10 mouse cellular contexts compared by ENCODE assay signal in the genomic region with DNA sequence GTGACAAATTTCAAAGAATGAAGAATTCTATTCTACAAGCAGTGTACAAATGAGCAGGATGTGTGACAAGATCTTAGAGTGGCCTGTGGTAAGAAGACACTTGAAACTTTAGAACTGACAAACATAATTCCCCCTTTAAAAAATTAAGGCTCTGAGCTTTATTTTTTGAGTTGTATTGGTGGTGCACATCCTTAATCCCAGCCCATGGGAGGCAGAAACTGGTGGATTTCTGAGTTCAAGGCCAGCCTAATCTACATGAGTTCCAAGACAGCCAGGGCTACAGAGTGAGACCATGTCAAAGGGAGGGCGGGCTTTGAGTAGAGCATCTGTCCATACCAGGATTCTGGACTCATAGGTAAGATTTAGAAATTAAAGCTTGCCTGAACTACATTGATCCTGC. TPM values are rescaled to one million over a fixed set of nuclear protein-coding genes. Genes with fewer than 3 reads are reported as not detected.
A peak's percentile ranks its signal among the peaks of the same experiment; 100 is the strongest.
DNase-seq lines count a peak whose midpoint lies in the region; ATAC-seq and TF ChIP-seq lines count a peak whose summit lies in the region.
"Had no signal": no experiment of that assay in that cellular context is flagged by ENCODE, and none has a peak within 500 bp of the region (broad histone marks: within the 10 kb centered on the region; RNA-seq: fewer than 3 reads in every experiment).

No protein-coding gene starts in this region.

- no peak for TF ChIP-seq POLR2A in liver, adult 2 months (IDR thresholded peaks at IDR 0.05; ENCODE audit: extremely low read depth, insufficient read depth, low read length)
- no peak for TF ChIP-seq POLR2A in small intestine, adult 2 months (IDR thresholded peaks at IDR 0.05; ENCODE audit: low read depth, low read length)
- TF ChIP-seq POLR2A in thymus, adult 2 months (IDR thresholded peaks at IDR 0.05; ENCODE audit: control insufficient read depth, extremely low read depth, insufficient read depth, low read length, poor library complexity): no peak

- WGBS in liver, adult 2 months: 60% methylated on average over 1 of the region's 1 CpGs
- 91% methylated on average over 1 of the region's 1 CpGs for WGBS in embryonic facial prominence, embryonic 14.5 days
- WGBS in limb, embryonic 13.5 days: 89% methylated on average over 1 of the region's 1 CpGs
- WGBS in small intestine, adult 2 months: 61% methylated on average over 1 of the region's 1 CpGs
- 50% methylated on average over 1 of the region's 1 CpGs for WGBS in thymus, adult 2 months

- DNase-seq in liver, adult 2 months (ENCODE audit: extremely low read depth, low read depth, low spot score): no peak
- DNase-seq in liver: no peak
- DNase-seq in embryonic facial prominence, embryonic 14.5 days (ENCODE audit: low spot score): no peak
- DNase-seq in urinary bladder, adult 2 months (ENCODE audit: low spot score): no peak
- DNase-seq in thymus, adult 2 months: no peak
- DNase-seq in left cerebral cortex, postnatal 36 days (ENCODE audit: low spot score in 2 of 2): no peak
- DNase-seq: right cerebral cortex, adult 18-20 months had no signal

- peak overlapping the region; percentile 88; the same call in 1 of the 2 replicates for H3K4me2 ChIP-seq in embryonic facial prominence, embryonic 14.5 days (ENCODE audit: low read depth, low read length)
- peak overlapping the region; percentile 84 for H3K4me2 ChIP-seq in limb, embryonic 13.5 days (replicated peaks)

- peaks cover 26% of the 10 kb centered on the region for H3K4me1 ChIP-seq in liver, adult 2 months (ENCODE audit: control insufficient read depth, insufficient read depth, low read length)
- peaks cover 9% of the 10 kb centered on the region; the same call in 1 of the 2 replicates for H3K4me1 ChIP-seq in embryonic facial prominence, embryonic 14.5 days (ENCODE audit: control insufficient read depth, insufficient read depth, low read length)
- peaks cover 21% of the 10 kb centered on the region for H3K4me1 ChIP-seq in limb, embryonic 13.5 days
- peaks cover 15% of the 10 kb centered on the region; the same call in 1 of the 2 replicates for H3K4me1 ChIP-seq in small intestine, adult 2 months (ENCODE audit: control insufficient read depth, insufficient read depth, insufficient read length, low read length)
- peaks cover 7% of the 10 kb centered on the region for H3K4me1 ChIP-seq in thymus, adult 2 months (replicated peaks; ENCODE audit: control insufficient read depth, insufficient read depth, low read length)

- H3K27ac ChIP-seq in liver, adult 2 months (replicated peaks; ENCODE audit: insufficient read depth, low read depth, low read length): peak overlapping the region; percentile 40
- H3K27ac ChIP-seq in embryonic facial prominence, embryonic 14.5 days (replicated peaks; ENCODE audit: low read depth, low read length): no peak overlapping the region
- no peak overlapping the region for H3K27ac ChIP-seq in limb, embryonic 13.5 days
- peak overlapping the region; percentile 27; the same call in 1 of the 2 replicates for H3K27ac ChIP-seq in small intestine, adult 2 months (ENCODE audit: insufficient read depth, low read depth, low read length)
- H3K27ac ChIP-seq in thymus, adult 2 months (ENCODE audit: control insufficient read depth, insufficient read depth, low read length): no peak overlapping the region

- H3K36me3 ChIP-seq in liver, adult 2 months (ENCODE audit: control insufficient read depth, insufficient read depth, low read length): peaks cover 13% of the 10 kb centered on the region; the same call in 1 of the 2 replicates
- H3K36me3 ChIP-seq in embryonic facial prominence, embryonic 14.5 days (ENCODE audit: control insufficient read depth, insufficient read depth, low read length): no peaks in the 10 kb centered on the region
- H3K36me3 ChIP-seq in limb, embryonic 13.5 days: no peaks in the 10 kb centered on the region
- H3K36me3 ChIP-seq in small intestine, adult 2 months (ENCODE audit: control insufficient read depth, insufficient read depth, low read length): 0 out of 2 replicates have a peak, but pooled peaks cover 1% of the 10 kb centered on the region
- H3K36me3 ChIP-seq in thymus, adult 2 months (ENCODE audit: control insufficient read depth, insufficient read depth, low read length): no peaks in the 10 kb centered on the region

- no peak for TF ChIP-seq CTCF in liver, adult 2 months (IDR thresholded peaks at IDR 0.05; ENCODE audit: low read depth, low read length)
- no peak for TF ChIP-seq CTCF in small intestine, adult 2 months (IDR thresholded peaks at IDR 0.05; ENCODE audit: extremely low read depth, insufficient read length, insufficient replicate concordance, low read depth, low read length)
- no peak for TF ChIP-seq CTCF in thymus, adult 2 months (IDR thresholded peaks at IDR 0.05; ENCODE audit: borderline replicate concordance, control insufficient read depth, extremely low read depth, insufficient read depth, low read length, poor library complexity)

- H3K4me3 ChIP-seq in liver, adult 2 months (ENCODE audit: insufficient read depth, low read depth, low read length): peak overlapping the region; percentile 12; the same call in 1 of the 2 replicates
- no peak overlapping the region for H3K4me3 ChIP-seq in embryonic facial prominence, embryonic 14.5 days (ENCODE audit: low read depth, low read length)
- no peak overlapping the region for H3K4me3 ChIP-seq in limb, embryonic 13.5 days
- no peak overlapping the region for H3K4me3 ChIP-seq in small intestine, adult 2 months (ENCODE audit: low read depth, low read length)
- H3K4me3 ChIP-seq in thymus, adult 2 months (ENCODE audit: control insufficient read depth, insufficient read depth, low read length): no peak overlapping the region

- H3K9me3 ChIP-seq in embryonic facial prominence, embryonic 14.5 days (ENCODE audit: control insufficient read depth, low read length): no peaks in the 10 kb centered on the region
- H3K9me3 ChIP-seq in limb, embryonic 13.5 days: no peaks in the 10 kb centered on the region

- H3K9ac ChIP-seq in liver, adult 2 months (ENCODE audit: low read depth, low read length): peak overlapping the region; percentile 50
- no peak overlapping the region for H3K9ac ChIP-seq in embryonic facial prominence, embryonic 14.5 days (ENCODE audit: low read depth, low read length)
- H3K9ac ChIP-seq in limb, embryonic 13.5 days: no peak overlapping the region

- no peak for ATAC-seq in embryonic facial prominence, embryonic 14.5 days (ENCODE audit: low read depth)
- ATAC-seq in limb, embryonic 13.5 days (ENCODE audit: low FRiP score, low read depth): no peak

- H3K79me2 ChIP-seq in liver, adult 2 months (ENCODE audit: control insufficient read depth, insufficient read depth, low read length): peaks cover 35% of the 10 kb centered on the region

- intact Hi-C loops in left cerebral cortex, postnatal 36 days (cut with DNase I): no loop called here

- H3K27me3 ChIP-seq in liver, adult 2 months (ENCODE audit: control insufficient read depth, insufficient read depth, low read length): no peaks in the 10 kb centered on the region
- H3K27me3 ChIP-seq in embryonic facial prominence, embryonic 14.5 days (replicated peaks; ENCODE audit: control insufficient read depth, insufficient read depth, low read length): no peaks in the 10 kb centered on the region
- H3K27me3 ChIP-seq in limb, embryonic 13.5 days: no peaks in the 10 kb centered on the region
- no peaks in the 10 kb centered on the region for H3K27me3 ChIP-seq in small intestine, adult 2 months (ENCODE audit: control insufficient read depth, insufficient read depth, low read length)
- no peaks in the 10 kb centered on the region for H3K27me3 ChIP-seq in thymus, adult 2 months (ENCODE audit: control insufficient read depth, insufficient read depth, low read length)

RNA-seq across cellular contexts. Expression of a gene that starts 30.7 kb away (rescaled TPM):
- total RNA-seq in liver, adult 2 months (2014; rRNA removed): 252 and 306 TPM in 2 replicates
- 212 and 246 TPM in 2 replicates for polyA plus RNA-seq in liver, adult 2 months (2012; rRNA removed)
- 25.8 and 30.1 TPM in 2 replicates for polyA plus RNA-seq in embryonic facial prominence, embryonic 14.5 days (2014; fragmentation: Nextera tagmentation; extraction: Ambion mirVana)
- 35.5 and 36.8 TPM in 2 replicates for polyA plus RNA-seq in limb, embryonic 13.5 days (2015; fragmentation: Nextera tagmentation; extraction: Ambion mirVana)
- 43.4 and 112 TPM in 2 replicates for polyA plus RNA-seq in small intestine, adult 2 months (2012; rRNA removed)
- polyA plus RNA-seq in urinary bladder, adult 2 months (2012; rRNA removed): 104 and 112 TPM in 2 replicates
- polyA plus RNA-seq in thymus, adult 2 months (2012; rRNA removed): 63.8 and 70.7 TPM in 2 replicates
- 10 to 100 TPM; 38.4 to 39.3 TPM for total RNA-seq in left cerebral cortex, postnatal 36 days (2021)

RNA-seq across cellular contexts. Expression of a gene that starts 56.3 kb away (rescaled TPM):
- total RNA-seq in liver, adult 2 months (2014; rRNA removed): under 0.01 TPM in 2 replicates
- 0.05 and 0.17 TPM in 2 replicates for polyA plus RNA-seq in liver, adult 2 months (2012; rRNA removed)
- polyA plus RNA-seq in embryonic facial prominence, embryonic 14.5 days (2014; fragmentation: Nextera tagmentation; extraction: Ambion mirVana): 0.18 and 0.29 TPM in 2 replicates
- 0.05 TPM in 1 of 2 replicates, not detected in the other for polyA plus RNA-seq in limb, embryonic 13.5 days (2015; fragmentation: Nextera tagmentation; extraction: Ambion mirVana)
- not detected in 2 replicates for polyA plus RNA-seq in small intestine, adult 2 months (2012; rRNA removed)
- 0.06 and 0.10 TPM in 2 replicates for polyA plus RNA-seq in urinary bladder, adult 2 months (2012; rRNA removed)
- polyA plus RNA-seq in thymus, adult 2 months (2012; rRNA removed): 1.4 and 2.1 TPM in 2 replicates
- total RNA-seq in left cerebral cortex, postnatal 36 days (2021): 10 to 100 TPM; 55.9 to 59.8 TPM
- polyA plus RNA-seq: embryonic facial prominence, embryonic 11.5 days had no signal

Comparison
In these comparisons a context has a peak if more than half of its experiments do, and no peak if none do; other contexts are left out.
1. H3K27ac ChIP-seq: peak in liver, adult 2 months (single experiment) and small intestine, adult 2 months (single experiment); none in embryonic facial prominence, embryonic 14.5 days (single experiment), limb, embryonic 13.5 days (single experiment) and thymus, adult 2 months (single experiment).